Mouse (Mus musculus) cerebellum, postnatal 25 days (tissue): Measurements from ENCODE around the gene Cela1.

ENCODE experiments used
- DNase-seq, 2 experiments: peaks; one replicate each; pipeline ENCODE4 v3.0.0; 2021; ENCODE audit warnings: mixed read lengths in 2 of 2

Cela1 gene

DNA sequence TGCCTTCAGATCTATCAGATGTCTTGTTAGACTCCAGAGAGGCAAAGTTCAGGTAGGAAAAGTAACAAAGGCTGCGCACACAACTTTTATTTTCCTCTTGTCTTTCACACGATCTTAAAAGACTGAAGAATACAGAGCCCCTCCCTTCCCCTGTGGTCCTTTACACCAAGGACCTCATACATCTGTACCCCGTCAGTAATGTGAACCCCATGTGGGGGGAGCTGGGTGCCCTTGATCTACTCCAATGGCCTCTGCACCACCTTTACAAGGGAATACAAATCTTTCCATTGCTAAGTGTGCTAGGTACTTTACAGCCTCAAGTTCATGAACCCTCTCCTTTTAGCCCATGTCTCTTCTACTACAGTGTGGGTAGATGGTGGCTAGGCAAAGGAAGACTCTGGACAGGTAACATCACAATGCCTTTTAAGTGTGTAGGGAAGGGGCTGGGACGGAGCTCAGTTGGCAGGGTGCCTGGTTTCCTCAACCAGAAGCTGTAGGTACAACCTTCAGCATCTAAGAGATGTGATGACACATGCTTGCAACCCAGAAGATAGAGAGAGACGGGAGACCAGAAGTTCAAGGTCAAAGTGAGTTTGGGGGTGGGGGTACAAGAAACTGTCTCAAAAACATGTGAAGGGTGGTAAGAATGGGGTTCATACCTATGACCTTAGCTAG lies 19.7 kb downstream of the Cela1 start:
- DNase-seq = no peak

- DNase-seq = no peak
Measured at GRCm38 (mm10) chr15:100667420-100667819, 20.3 kb downstream of the Cela1 start.

DNA sequence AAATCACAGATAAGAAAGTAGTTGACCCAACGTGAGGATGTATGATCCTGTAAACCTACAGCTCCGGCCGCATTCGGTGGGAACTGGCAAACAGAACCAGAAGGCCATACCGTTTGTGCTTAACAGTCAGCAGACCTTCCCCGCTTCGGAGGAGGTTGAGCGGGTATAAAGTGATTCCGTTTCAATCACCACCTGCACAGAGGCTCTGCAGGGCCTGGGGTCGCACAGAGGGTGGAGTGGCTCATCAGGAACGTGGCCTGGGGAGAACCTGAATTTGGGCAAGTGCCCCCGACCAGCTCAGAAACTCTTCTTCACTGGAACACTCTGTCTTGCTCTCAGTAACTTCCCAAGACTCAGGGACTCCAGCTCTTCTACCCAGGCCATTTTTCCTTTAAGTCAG lies 20.9 kb downstream of the Cela1 start:
- DNase-seq = no peak

- DNase-seq = no peak
Measured at GRCm38 (mm10) chr15:100666219-100666696, 21.5 kb downstream of the Cela1 start.

GRCm38 (mm10) chr15:100665411-100666218 lies 22.1 kb downstream of the Cela1 start:
- DNase-seq = no peak

DNA sequence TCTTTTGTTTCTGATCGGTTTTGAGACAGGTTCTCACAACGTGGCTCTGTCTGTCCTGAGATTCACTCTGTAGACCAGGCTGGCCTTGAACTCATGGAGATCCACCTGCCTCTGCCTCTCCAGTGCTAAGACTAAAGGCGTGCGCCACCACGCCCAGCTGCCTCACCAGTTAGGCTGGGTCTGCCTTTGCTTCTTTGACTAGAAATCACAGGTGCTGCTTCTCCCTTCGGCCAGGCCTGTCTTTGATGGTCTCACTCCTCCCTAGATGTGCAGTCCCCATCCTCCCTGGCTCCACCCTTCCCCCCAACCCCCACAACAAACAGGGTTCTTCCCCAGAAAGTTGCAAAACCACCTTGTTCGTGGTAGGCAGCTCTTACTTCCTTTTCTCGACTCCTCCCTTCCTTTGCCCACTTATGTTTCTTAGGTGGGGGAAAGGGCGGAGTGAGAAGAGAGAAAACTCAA lies 22.9 kb downstream of the Cela1 start:
- DNase-seq = no peak

- DNase-seq = no peak
Measured at GRCm38 (mm10) chr15:100660805-100661204, 26.9 kb downstream of the Cela1 start.

DNA sequence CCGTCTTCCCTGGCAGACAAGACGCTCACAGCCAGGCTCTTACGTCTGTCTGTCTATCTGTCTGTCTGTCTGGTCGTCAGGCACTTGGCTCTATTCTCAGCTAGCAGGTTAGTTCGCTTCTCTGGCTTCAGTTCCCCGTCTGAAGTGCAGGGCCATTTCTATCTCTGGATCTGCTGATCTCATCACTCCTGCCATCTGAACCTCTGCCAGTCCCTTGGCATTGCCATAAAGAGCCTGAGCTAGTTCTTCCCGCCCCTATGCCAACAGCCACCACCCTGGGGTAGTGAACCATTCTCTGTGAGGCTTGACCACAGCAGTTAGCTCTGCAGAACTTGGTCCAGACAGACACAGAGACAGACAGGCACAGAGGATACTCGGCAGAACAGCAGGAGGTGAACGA lies 27.4 kb downstream of the Cela1 start:
- peak; percentile 64 to 73 for DNase-seq

DNA sequence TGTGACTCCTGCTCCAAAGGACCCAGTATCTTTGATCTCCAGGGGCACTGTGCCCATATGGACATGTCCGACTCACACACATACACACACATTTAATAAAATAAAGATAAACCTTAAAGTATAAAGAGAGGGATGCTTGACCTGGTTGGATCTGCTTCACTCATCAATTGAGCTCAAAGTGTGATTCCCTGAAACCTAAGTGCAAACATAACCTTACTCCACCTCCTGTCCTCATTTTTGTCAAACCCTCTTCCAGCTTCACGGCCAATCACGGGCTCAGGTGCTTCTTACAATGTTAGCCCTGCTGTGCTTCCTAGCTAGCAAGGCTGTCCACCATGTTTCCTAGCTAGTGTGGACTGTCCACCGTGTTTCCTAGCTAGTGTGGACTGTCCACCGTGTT lies 32.5 kb downstream of the Cela1 start:
- no peak for DNase-seq

DNA sequence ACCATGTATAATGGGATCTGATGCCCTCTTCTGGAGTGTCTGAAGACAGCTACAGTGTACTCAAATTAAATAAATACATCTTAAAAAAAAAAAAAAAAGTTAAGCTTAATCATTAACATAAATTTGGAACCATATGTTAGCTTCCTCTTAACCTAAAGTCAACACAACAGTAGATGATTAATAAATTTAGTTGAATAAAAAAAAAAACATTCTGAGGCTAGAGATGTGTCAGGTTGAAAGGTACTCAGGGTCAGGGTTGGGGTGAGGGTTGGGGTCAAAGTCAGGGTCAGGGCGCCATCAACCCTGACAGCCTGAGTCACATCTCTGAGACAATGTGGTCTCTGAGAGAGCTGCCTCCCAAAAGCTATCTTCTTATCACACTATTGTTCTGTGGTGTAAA lies 33.5 kb downstream of the Cela1 start:
- DNase-seq = no peak

DNA sequence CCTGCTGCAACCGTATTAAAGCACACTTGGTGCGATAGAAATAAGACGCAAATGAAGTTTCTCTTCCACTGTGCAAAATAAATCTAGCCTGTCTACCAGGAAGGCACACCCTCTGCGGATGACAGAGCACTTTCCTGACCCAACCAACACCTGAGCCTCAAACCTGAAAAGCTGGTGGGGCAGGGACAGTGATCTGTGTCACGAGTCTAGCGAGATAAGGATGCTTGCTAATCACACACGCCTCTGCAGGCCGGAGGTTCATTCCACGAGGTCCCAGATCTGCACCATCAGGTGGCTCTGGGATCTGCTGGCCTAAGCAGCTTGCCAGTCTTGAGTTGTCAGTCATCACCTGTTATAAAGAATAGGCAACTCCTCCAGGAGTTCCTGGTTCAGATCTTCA lies 36.1 kb downstream of the Cela1 start:
- no peak for DNase-seq

- peak; percentile 57 to 66 for DNase-seq
Measured at GRCm38 (mm10) chr15:100650111-100650510, 37.6 kb downstream of the Cela1 start.

GRCm38 (mm10) chr15:100646161-100646560 lies 41.6 kb downstream of the Cela1 start:
- DNase-seq = peak; percentile 74 to 75

GRCm38 (mm10) chr15:100642451-100642850 lies 45.3 kb downstream of the Cela1 start:
- no peak for DNase-seq

- no peak for DNase-seq
Measured at GRCm38 (mm10) chr15:100641226-100641810, 46.4 kb downstream of the Cela1 start.

- DNase-seq = no peak
Measured at GRCm38 (mm10) chr15:100639972-100640750, 47.6 kb downstream of the Cela1 start.

DNA sequence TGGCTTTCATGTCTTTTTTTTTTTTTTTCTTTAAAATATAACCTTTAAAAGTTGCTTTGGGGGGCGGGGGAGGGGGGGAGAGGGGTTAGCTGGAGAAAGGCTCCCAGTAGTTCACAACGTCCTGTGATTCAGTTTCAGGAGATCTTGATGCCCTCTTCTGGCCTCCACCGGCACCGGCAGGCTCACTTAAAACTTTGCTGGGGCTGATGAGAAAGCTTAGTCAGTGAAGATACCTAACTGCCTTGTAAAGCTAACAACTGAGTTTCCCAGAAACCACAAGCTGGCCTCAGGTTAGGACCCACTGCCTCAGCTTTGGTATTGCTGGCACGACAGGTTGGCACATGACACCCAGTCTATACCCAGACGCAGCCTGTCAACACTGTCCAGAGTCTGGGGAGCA lies 50.1 kb downstream of the Cela1 start:
- DNase-seq = peak in 1 of 2 experiments; percentile 30

- no peak for DNase-seq
Measured at GRCm38 (mm10) chr15:100636700-100637501, 50.8 kb downstream of the Cela1 start, which contains the start of gene Smagp. Gene Smagp, minus strand, starts transcription at chr15:100636940.

DNA sequence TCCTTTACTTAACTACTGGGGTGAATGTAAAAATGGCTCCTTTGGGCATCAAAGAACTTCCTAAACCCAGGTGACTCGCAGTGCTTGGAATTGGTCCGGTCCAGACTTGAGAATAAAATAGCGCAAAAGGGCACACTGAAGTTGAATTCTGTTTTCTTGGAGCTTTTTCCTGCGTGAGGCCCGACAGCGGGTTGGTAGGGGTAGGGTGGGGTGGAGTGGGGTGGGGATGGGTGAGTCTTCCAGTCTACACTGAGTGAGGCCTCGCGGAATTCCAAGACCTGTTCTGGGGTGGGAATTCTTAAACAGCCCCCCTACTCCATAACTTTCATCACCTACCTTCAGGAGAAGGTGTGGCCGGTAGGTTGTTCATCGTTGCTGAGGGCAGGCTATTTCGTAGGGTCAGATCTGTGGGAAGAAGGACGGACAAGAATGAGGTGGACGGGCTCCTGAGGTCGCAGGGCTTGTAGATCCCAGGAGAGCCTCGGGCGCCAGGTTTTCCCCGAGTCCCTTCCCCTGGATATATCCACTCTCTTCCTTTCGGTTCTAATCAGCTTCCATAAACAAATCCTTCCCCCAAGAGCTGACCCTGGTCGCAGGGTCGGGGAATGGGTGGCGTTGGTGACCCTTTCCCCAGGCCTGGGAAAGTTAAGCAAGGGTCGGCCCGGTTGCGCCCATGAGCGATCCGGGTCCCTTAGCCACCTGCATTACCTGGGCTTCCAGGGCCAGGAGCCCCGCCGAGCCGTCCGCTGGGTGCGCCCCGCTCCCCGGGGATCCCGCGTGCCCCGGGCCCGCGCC lies 51.7 kb downstream of the Cela1 start:
- no peak for DNase-seq

DNA sequence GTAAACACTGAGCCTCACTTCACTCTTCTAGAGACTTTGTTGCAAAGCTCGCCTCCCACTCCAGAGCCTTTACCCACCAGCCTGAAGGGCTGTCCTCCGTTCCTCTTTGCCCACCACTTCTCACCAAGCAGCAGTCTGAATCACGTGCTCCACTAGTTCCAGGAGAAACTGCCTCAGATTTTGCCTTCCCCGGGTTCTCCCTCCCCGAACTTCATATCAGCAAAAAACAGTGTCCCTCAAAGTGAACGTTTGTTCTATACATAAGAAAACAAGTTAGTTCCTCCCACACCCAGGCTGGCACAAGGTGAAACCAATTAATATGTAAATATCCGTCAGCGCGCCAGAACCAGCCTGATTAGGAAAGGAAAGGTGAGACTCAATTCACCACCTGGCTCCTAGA lies 52.5 kb downstream of the Cela1 start:
- no peak for DNase-seq

DNA sequence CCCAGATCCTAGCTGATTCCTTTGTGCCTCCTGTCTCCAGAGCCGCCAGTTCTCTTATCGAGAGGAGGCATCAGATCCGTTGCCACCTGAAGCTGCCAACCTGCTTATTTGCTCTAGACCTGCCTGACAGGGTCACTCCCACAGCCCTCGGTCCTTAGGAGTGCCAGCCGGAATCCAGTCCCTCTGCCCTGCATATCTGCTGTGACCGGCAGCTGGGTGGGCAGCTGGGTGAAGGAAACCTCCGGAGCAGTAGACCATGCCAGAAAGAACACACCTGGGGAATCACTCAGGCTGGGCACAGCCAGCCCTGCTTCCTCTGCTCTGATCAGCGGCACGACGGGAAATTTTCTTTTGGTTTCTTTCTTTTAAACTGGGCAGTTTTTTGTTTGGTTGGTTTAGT lies 54.4 kb downstream of the Cela1 start:
- DNase-seq = no peak
